Mouse (Mus musculus): ENCODE data around the gene Hoxd9. TPM values are rescaled to one million over a fixed set of nuclear protein-coding genes. Genes with fewer than 3 reads are reported as not detected.

Hoxd9 gene
- polyA plus RNA-seq, 1 experiment = not detected

- no peak for TF ChIP-seq GATA1 (IDR thresholded peaks at IDR 0.05; ENCODE audit: low read length)
These were observed 900 bp downstream of the Hoxd9 start for GRCm38 (mm10) chr2:74698201-74699052.

GRCm38 (mm10) chr2:74699053-74699430, 1.5 kb downstream of the Hoxd9 start:
- TF ChIP-seq GATA1 (IDR thresholded peaks at IDR 0.05; ENCODE audit: low read length) = no peak

GRCm38 (mm10) chr2:74699664-74700545, 2.4 kb downstream of the Hoxd9 start:
- no peak for TF ChIP-seq GATA1 (IDR thresholded peaks at IDR 0.05; ENCODE audit: low read length)

GRCm38 (mm10) chr2:74700546-74701112, 3.1 kb downstream of the Hoxd9 start:
- TF ChIP-seq GATA1 (IDR thresholded peaks at IDR 0.05; ENCODE audit: low read length) = no peak

GRCm38 (mm10) chr2:74701949-74702819, 4.7 kb downstream of the Hoxd9 start:
- TF ChIP-seq GATA1 (IDR thresholded peaks at IDR 0.05; ENCODE audit: low read length) = no peak

GRCm38 (mm10) chr2:74702820-74703219, 5.3 kb downstream of the Hoxd9 start:
- TF ChIP-seq GATA1 (IDR thresholded peaks at IDR 0.05; ENCODE audit: low read length) = no peak

GRCm38 (mm10) chr2:74703317-74703716, 5.8 kb downstream of the Hoxd9 start:
- no peak for TF ChIP-seq GATA1 (IDR thresholded peaks at IDR 0.05; ENCODE audit: low read length)

- TF ChIP-seq GATA1 (IDR thresholded peaks at IDR 0.05; ENCODE audit: low read length) = no peak
These were observed 6.3 kb downstream of the Hoxd9 start for GRCm38 (mm10) chr2:74703720-74704392.

- no peak for TF ChIP-seq GATA1 (IDR thresholded peaks at IDR 0.05; ENCODE audit: low read length)
These were observed 7.0 kb downstream of the Hoxd9 start, which contains the start of gene Hoxd8 for GRCm38 (mm10) chr2:74704393-74704998. Gene Hoxd8, plus strand, starts transcription at chr2:74704615.

- no peak for TF ChIP-seq GATA1 (IDR thresholded peaks at IDR 0.05; ENCODE audit: low read length)
These were observed 7.5 kb downstream of the Hoxd9 start for GRCm38 (mm10) chr2:74704999-74705466.

GRCm38 (mm10) chr2:74705467-74706089, 8.1 kb downstream of the Hoxd9 start:
- TF ChIP-seq GATA1 (IDR thresholded peaks at IDR 0.05; ENCODE audit: low read length) = no peak

- no peak for TF ChIP-seq GATA1 (IDR thresholded peaks at IDR 0.05; ENCODE audit: low read length)
These were observed 8.9 kb downstream of the Hoxd9 start for GRCm38 (mm10) chr2:74706393-74706960.

- TF ChIP-seq GATA1 (IDR thresholded peaks at IDR 0.05; ENCODE audit: low read length) = no peak
These were observed 10.1 kb downstream of the Hoxd9 start for GRCm38 (mm10) chr2:74707599-74707998.

Measured in G1E-ER4 (cell line).